Mouse (Mus musculus): ENCODE results near the gene Hdac7. TPM values are rescaled to one million over a fixed set of nuclear protein-coding genes. Genes with fewer than 3 reads are reported as not detected.

Hdac7 gene
- polyA plus RNA-seq, 1 experiment = not detected

GRCm38 (mm10) chr15:97755361-97755760 lies 88.9 kb downstream of the Hdac7 start:
- 64% methylated on average over 8 of the region's 8 CpGs for WGBS
- peaks cover 26% of the 10 kb centered on the region for H3K4me1 ChIP-seq (ENCODE audit: control insufficient read depth, insufficient read depth, low read length)
- no peak for TF ChIP-seq POLR2A (IDR thresholded peaks at IDR 0.05; ENCODE audit: insufficient read depth, low read depth, low read length)
- TF ChIP-seq CTCF (IDR thresholded peaks at IDR 0.05; ENCODE audit: insufficient read depth, low read depth, low read length) = no peak
- no peak overlapping the region for H3K27ac ChIP-seq (ENCODE audit: insufficient read depth, low read depth, low read length)
- H3K4me3 ChIP-seq (ENCODE audit: insufficient read depth, low read depth, low read length) = no peak overlapping the region

- no peak for TF ChIP-seq POLR2A (IDR thresholded peaks at IDR 0.05; ENCODE audit: insufficient read depth, low read depth, low read length)
- TF ChIP-seq CTCF (IDR thresholded peaks at IDR 0.05; ENCODE audit: insufficient read depth, low read depth, low read length) = no peak
- 42% methylated on average over 6 of the region's 6 CpGs for WGBS
- H3K4me3 ChIP-seq (ENCODE audit: insufficient read depth, low read depth, low read length) = no peak overlapping the region
- H3K4me1 ChIP-seq (ENCODE audit: control insufficient read depth, insufficient read depth, low read length) = peaks cover 29% of the 10 kb centered on the region
- H3K27ac ChIP-seq (ENCODE audit: insufficient read depth, low read depth, low read length) = 0 out of 2 replicates have a peak overlapping the region, but pooled peaks have one; percentile 2
Observed at GRCm38 (mm10) chr15:97754476-97754875, 89.8 kb downstream of the Hdac7 start.

GRCm38 (mm10) chr15:97752491-97752890 lies 91.8 kb downstream of the Hdac7 start:
- no peak overlapping the region for H3K27ac ChIP-seq (ENCODE audit: insufficient read depth, low read depth, low read length)
- H3K4me3 ChIP-seq (ENCODE audit: insufficient read depth, low read depth, low read length) = no peak overlapping the region
- 88% methylated on average over 5 of the region's 5 CpGs for WGBS
- TF ChIP-seq POLR2A (IDR thresholded peaks at IDR 0.05; ENCODE audit: insufficient read depth, low read depth, low read length) = no peak
- no peak for TF ChIP-seq CTCF (IDR thresholded peaks at IDR 0.05; ENCODE audit: insufficient read depth, low read depth, low read length)
- H3K4me1 ChIP-seq (ENCODE audit: control insufficient read depth, insufficient read depth, low read length) = peaks cover 31% of the 10 kb centered on the region

GRCm38 (mm10) chr15:97751676-97752075 lies 92.6 kb downstream of the Hdac7 start:
- TF ChIP-seq POLR2A (IDR thresholded peaks at IDR 0.05; ENCODE audit: insufficient read depth, low read depth, low read length) = no peak
- TF ChIP-seq CTCF (IDR thresholded peaks at IDR 0.05; ENCODE audit: insufficient read depth, low read depth, low read length) = no peak
- no peak overlapping the region for H3K4me3 ChIP-seq (ENCODE audit: insufficient read depth, low read depth, low read length)
- no peak overlapping the region for H3K27ac ChIP-seq (ENCODE audit: insufficient read depth, low read depth, low read length)
- 85% methylated on average over 2 of the region's 2 CpGs for WGBS
- peaks cover 31% of the 10 kb centered on the region for H3K4me1 ChIP-seq (ENCODE audit: control insufficient read depth, insufficient read depth, low read length)

- H3K27ac ChIP-seq (ENCODE audit: insufficient read depth, low read depth, low read length) = peak overlapping the region; percentile 57; the same call in 1 of the 2 replicates
- H3K4me1 ChIP-seq (ENCODE audit: control insufficient read depth, insufficient read depth, low read length) = peaks cover 30% of the 10 kb centered on the region
- no peak for TF ChIP-seq CTCF (IDR thresholded peaks at IDR 0.05; ENCODE audit: insufficient read depth, low read depth, low read length)
- no peak for TF ChIP-seq POLR2A (IDR thresholded peaks at IDR 0.05; ENCODE audit: insufficient read depth, low read depth, low read length)
- H3K4me3 ChIP-seq (ENCODE audit: insufficient read depth, low read depth, low read length) = no peak overlapping the region
- 19% methylated on average over 12 of the region's 12 CpGs for WGBS
Observed at GRCm38 (mm10) chr15:97750697-97751096, 93.6 kb downstream of the Hdac7 start.

- H3K4me3 ChIP-seq (ENCODE audit: insufficient read depth, low read depth, low read length) = no peak overlapping the region; the same call in 1 of the 2 replicates
- TF ChIP-seq POLR2A (IDR thresholded peaks at IDR 0.05; ENCODE audit: insufficient read depth, low read depth, low read length) = no peak
- TF ChIP-seq CTCF (IDR thresholded peaks at IDR 0.05; ENCODE audit: insufficient read depth, low read depth, low read length) = no peak
- peaks cover 37% of the 10 kb centered on the region for H3K4me1 ChIP-seq (ENCODE audit: control insufficient read depth, insufficient read depth, low read length)
- WGBS = 88% methylated on average over 13 of the region's 13 CpGs
- peak overlapping the region; percentile 57; the same call in 1 of the 2 replicates for H3K27ac ChIP-seq (ENCODE audit: insufficient read depth, low read depth, low read length)
Observed at GRCm38 (mm10) chr15:97749841-97750240, 94.5 kb downstream of the Hdac7 start.

GRCm38 (mm10) chr15:97749397-97749796 lies 94.9 kb downstream of the Hdac7 start:
- TF ChIP-seq POLR2A (IDR thresholded peaks at IDR 0.05; ENCODE audit: insufficient read depth, low read depth, low read length) (no peak), CTCF (IDR thresholded peaks at IDR 0.05; ENCODE audit: insufficient read depth, low read depth, low read length) (no peak)
- Histone ChIP-seq H3K4me1 (ENCODE audit: control insufficient read depth, insufficient read depth, low read length) (peaks cover 38% of the 10 kb centered on the region), H3K4me3 (ENCODE audit: insufficient read depth, low read depth, low read length) (no peak overlapping the region; the same call in 1 of the 2 replicates), H3K27ac (ENCODE audit: insufficient read depth, low read depth, low read length) (0 out of 2 replicates have a peak overlapping the region, but pooled peaks have one; percentile 57)
- 96% methylated on average over 9 of the region's 9 CpGs for WGBS

- H3K27ac ChIP-seq (ENCODE audit: insufficient read depth, low read depth, low read length) = no peak overlapping the region
- no peak overlapping the region for H3K4me3 ChIP-seq (ENCODE audit: insufficient read depth, low read depth, low read length)
- TF ChIP-seq CTCF (IDR thresholded peaks at IDR 0.05; ENCODE audit: insufficient read depth, low read depth, low read length) = no peak
- no peak for TF ChIP-seq POLR2A (IDR thresholded peaks at IDR 0.05; ENCODE audit: insufficient read depth, low read depth, low read length)
- WGBS = 93% methylated on average over 4 of the region's 4 CpGs
- peaks cover 36% of the 10 kb centered on the region for H3K4me1 ChIP-seq (ENCODE audit: control insufficient read depth, insufficient read depth, low read length)
Observed at GRCm38 (mm10) chr15:97748964-97749363, 95.3 kb downstream of the Hdac7 start.

- TF ChIP-seq CTCF (IDR thresholded peaks at IDR 0.05; ENCODE audit: insufficient read depth, low read depth, low read length) (no peak), POLR2A (IDR thresholded peaks at IDR 0.05; ENCODE audit: insufficient read depth, low read depth, low read length) (no peak)
- H3K4me1 ChIP-seq (ENCODE audit: control insufficient read depth, insufficient read depth, low read length) = peaks cover 35% of the 10 kb centered on the region
- WGBS = 72% methylated on average over 10 of the region's 10 CpGs
- no peak overlapping the region for H3K4me3 ChIP-seq (ENCODE audit: insufficient read depth, low read depth, low read length)
- H3K27ac ChIP-seq (ENCODE audit: insufficient read depth, low read depth, low read length) = no peak overlapping the region
Observed at GRCm38 (mm10) chr15:97748309-97748708, 96.0 kb downstream of the Hdac7 start.

GRCm38 (mm10) chr15:97747486-97747885 lies 96.8 kb downstream of the Hdac7 start:
- TF ChIP-seq CTCF (IDR thresholded peaks at IDR 0.05; ENCODE audit: insufficient read depth, low read depth, low read length) = no peak
- no peak for TF ChIP-seq POLR2A (IDR thresholded peaks at IDR 0.05; ENCODE audit: insufficient read depth, low read depth, low read length)
- WGBS = over 99% methylated on average over 4 of the region's 4 CpGs
- no peak overlapping the region for H3K4me3 ChIP-seq (ENCODE audit: insufficient read depth, low read depth, low read length)
- H3K4me1 ChIP-seq (ENCODE audit: control insufficient read depth, insufficient read depth, low read length) = peaks cover 38% of the 10 kb centered on the region
- no peak overlapping the region for H3K27ac ChIP-seq (ENCODE audit: insufficient read depth, low read depth, low read length)

Data from olfactory bulb, adult 2 months (tissue).